Mouse (Mus musculus): Measurements from ENCODE around the gene Pde4a. TPM values are rescaled to one million over a fixed set of nuclear protein-coding genes. Genes with fewer than 3 reads are reported as not detected.

Gene Pde4a
- polyA plus RNA-seq, 1 experiment from 2014 or later: 4.7 TPM

GRCm38 (mm10) chr9:21239465-21239848 lies 73.9 kb downstream of the Pde4a start:
- no peak for ATAC-seq (ENCODE audit: insufficient read depth, low FRiP score)
- Histone ChIP-seq H3K36me3 (ENCODE audit: control insufficient read depth, insufficient read depth, low read length) (no peaks in the 10 kb centered on the region), H3K4me1 (ENCODE audit: control insufficient read depth, insufficient read depth, low read length) (peaks cover 23% of the 10 kb centered on the region), H3K9me3 (replicated peaks; ENCODE audit: control insufficient read depth, low read length) (0 out of 2 replicates have a peak, but pooled peaks cover 5% of the 10 kb centered on the region), H3K27me3 (ENCODE audit: control insufficient read depth, insufficient read depth, low read length) (peaks cover 18% of the 10 kb centered on the region), H3K9ac (ENCODE audit: low read length) (peak overlapping the region; percentile 98), H3K4me2 (ENCODE audit: low read depth, low read length) (peak overlapping the region; percentile 85), H3K27ac (ENCODE audit: low read length) (peak overlapping the region; percentile 93), H3K4me3 (replicated peaks; ENCODE audit: low read length) (peak overlapping the region; percentile 91)
- 40% methylated on average over 4 of the region's 4 CpGs for WGBS

- no peaks in the 10 kb centered on the region for H3K36me3 ChIP-seq (ENCODE audit: control insufficient read depth, insufficient read depth, low read length)
- no peak overlapping the region for H3K4me3 ChIP-seq (replicated peaks; ENCODE audit: low read length)
- WGBS: 7% methylated on average over 11 of the region's 11 CpGs
- ATAC-seq (ENCODE audit: insufficient read depth, low FRiP score): no peak
- peaks cover 31% of the 10 kb centered on the region for H3K4me1 ChIP-seq (ENCODE audit: control insufficient read depth, insufficient read depth, low read length)
- H3K27ac ChIP-seq (ENCODE audit: low read length): no peak overlapping the region
- H3K9me3 ChIP-seq (replicated peaks; ENCODE audit: control insufficient read depth, low read length): 0 out of 2 replicates have a peak, but pooled peaks cover 5% of the 10 kb centered on the region
- no peak overlapping the region for H3K4me2 ChIP-seq (ENCODE audit: low read depth, low read length)
- peaks cover 37% of the 10 kb centered on the region for H3K27me3 ChIP-seq (ENCODE audit: control insufficient read depth, insufficient read depth, low read length)
- H3K9ac ChIP-seq (ENCODE audit: low read length): no peak overlapping the region
Measured at GRCm38 (mm10) chr9:21241343-21241742, 75.8 kb downstream of the Pde4a start.

GRCm38 (mm10) chr9:21243826-21244427 lies 78.4 kb downstream of the Pde4a start:
- peaks cover 54% of the 10 kb centered on the region for H3K27me3 ChIP-seq (ENCODE audit: control insufficient read depth, insufficient read depth, low read length)
- 0 out of 2 replicates have a peak, but pooled peaks cover 5% of the 10 kb centered on the region for H3K9me3 ChIP-seq (replicated peaks; ENCODE audit: control insufficient read depth, low read length)
- H3K4me3 ChIP-seq (replicated peaks; ENCODE audit: low read length): peak overlapping the region; percentile 41
- H3K4me1 ChIP-seq (ENCODE audit: control insufficient read depth, insufficient read depth, low read length): peaks cover 19% of the 10 kb centered on the region
- no peak overlapping the region for H3K27ac ChIP-seq (ENCODE audit: low read length)
- H3K9ac ChIP-seq (ENCODE audit: low read length): peak overlapping the region; percentile 52
- H3K4me2 ChIP-seq (ENCODE audit: low read depth, low read length): peak overlapping the region; percentile 61
- WGBS: 11% methylated on average over 42 of the region's 42 CpGs
- ATAC-seq (ENCODE audit: insufficient read depth, low FRiP score): no peak
- no peaks in the 10 kb centered on the region for H3K36me3 ChIP-seq (ENCODE audit: control insufficient read depth, insufficient read depth, low read length)

DNA sequence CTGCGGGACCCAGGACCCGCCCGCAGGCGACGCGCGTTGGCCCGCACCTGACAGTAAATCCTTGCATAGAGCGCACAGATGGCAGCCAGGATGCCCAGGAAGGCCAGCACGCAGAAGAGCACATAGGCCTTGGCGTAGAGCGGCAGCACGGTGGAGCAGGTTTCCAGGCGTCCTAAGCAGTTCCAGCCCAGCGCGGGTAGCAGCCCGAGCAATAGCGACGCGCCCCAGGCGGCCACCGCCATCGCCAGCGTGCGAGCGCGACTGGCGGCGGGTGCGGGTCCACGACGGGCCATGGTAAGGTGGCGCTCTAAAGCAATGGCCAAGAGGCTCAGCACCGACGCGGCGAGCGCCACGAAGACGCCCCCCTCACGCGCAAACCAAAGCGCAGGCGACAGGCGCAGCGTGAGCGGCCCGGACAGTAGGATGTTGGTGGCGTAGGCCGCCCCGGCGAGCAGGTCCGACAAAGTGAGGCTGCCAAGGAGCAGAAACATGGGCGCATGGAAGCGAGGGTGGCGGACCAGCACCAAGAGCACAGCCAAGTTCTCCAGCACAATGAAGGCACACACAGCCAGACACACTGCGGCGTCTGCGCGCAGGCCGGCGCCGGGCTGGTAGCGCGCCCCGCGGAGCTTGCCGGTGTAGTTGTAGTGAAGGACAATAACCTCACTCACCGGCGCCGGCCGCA lies 79.1 kb downstream of the Pde4a start:
- WGBS: under 1% methylated on average over 72 of the region's 72 CpGs
- Histone ChIP-seq H3K9ac (ENCODE audit: low read length) (peak overlapping the region; percentile 52), H3K9me3 (replicated peaks; ENCODE audit: control insufficient read depth, low read length) (0 out of 2 replicates have a peak, but pooled peaks cover 5% of the 10 kb centered on the region), H3K4me1 (ENCODE audit: control insufficient read depth, insufficient read depth, low read length) (peaks cover 17% of the 10 kb centered on the region), H3K4me2 (ENCODE audit: low read depth, low read length) (peak overlapping the region; percentile 61), H3K4me3 (replicated peaks; ENCODE audit: low read length) (peak overlapping the region; percentile 41), H3K36me3 (ENCODE audit: control insufficient read depth, insufficient read depth, low read length) (no peaks in the 10 kb centered on the region), H3K27me3 (ENCODE audit: control insufficient read depth, insufficient read depth, low read length) (peaks cover 61% of the 10 kb centered on the region), H3K27ac (ENCODE audit: low read length) (no peak overlapping the region)
- ATAC-seq (ENCODE audit: insufficient read depth, low FRiP score): peak; percentile 26; the same call in 1 of the 2 replicates

DNA sequence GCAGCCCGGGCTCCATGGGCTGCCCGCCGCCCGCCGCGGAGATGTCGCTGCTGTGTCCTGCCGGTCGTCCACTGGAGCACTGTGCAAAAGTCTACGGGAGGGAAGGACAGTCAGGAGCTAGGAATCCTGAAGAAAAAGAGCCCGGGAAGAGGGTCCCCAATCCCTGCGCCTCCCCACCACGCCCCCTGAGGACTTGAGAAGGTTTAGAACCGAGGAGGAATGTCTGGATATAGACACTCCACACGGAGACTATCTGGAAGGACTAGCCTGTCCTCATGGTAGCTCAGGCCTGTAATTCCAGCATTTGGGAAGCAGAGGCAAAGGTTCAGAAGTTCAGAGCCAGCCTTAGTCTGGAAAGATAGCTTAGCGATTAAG lies 79.6 kb downstream of the Pde4a start:
- ATAC-seq (ENCODE audit: insufficient read depth, low FRiP score): no peak
- Histone ChIP-seq H3K9me3 (replicated peaks; ENCODE audit: control insufficient read depth, low read length) (0 out of 2 replicates have a peak, but pooled peaks cover 5% of the 10 kb centered on the region), H3K27me3 (ENCODE audit: control insufficient read depth, insufficient read depth, low read length) (peaks cover 62% of the 10 kb centered on the region), H3K9ac (ENCODE audit: low read length) (peak overlapping the region; percentile 52), H3K36me3 (ENCODE audit: control insufficient read depth, insufficient read depth, low read length) (no peaks in the 10 kb centered on the region), H3K4me2 (ENCODE audit: low read depth, low read length) (peak overlapping the region; percentile 61), H3K4me3 (replicated peaks; ENCODE audit: low read length) (peak overlapping the region; percentile 41), H3K27ac (ENCODE audit: low read length) (no peak overlapping the region), H3K4me1 (ENCODE audit: control insufficient read depth, insufficient read depth, low read length) (peaks cover 15% of the 10 kb centered on the region)
- 3% methylated on average over 16 of the region's 16 CpGs for WGBS

- Histone ChIP-seq H3K27ac (ENCODE audit: low read length) (no peak overlapping the region), H3K27me3 (ENCODE audit: control insufficient read depth, insufficient read depth, low read length) (peaks cover 67% of the 10 kb centered on the region), H3K9me3 (replicated peaks; ENCODE audit: control insufficient read depth, low read length) (0 out of 2 replicates have a peak, but pooled peaks cover 5% of the 10 kb centered on the region), H3K36me3 (ENCODE audit: control insufficient read depth, insufficient read depth, low read length) (no peaks in the 10 kb centered on the region), H3K4me3 (replicated peaks; ENCODE audit: low read length) (no peak overlapping the region), H3K4me1 (ENCODE audit: control insufficient read depth, insufficient read depth, low read length) (peaks cover 15% of the 10 kb centered on the region), H3K4me2 (ENCODE audit: low read depth, low read length) (no peak overlapping the region), H3K9ac (ENCODE audit: low read length) (no peak overlapping the region)
- WGBS: 93% methylated on average over 1 of the region's 1 CpGs
- ATAC-seq (ENCODE audit: insufficient read depth, low FRiP score): no peak
Measured at GRCm38 (mm10) chr9:21246342-21246741, 80.8 kb downstream of the Pde4a start.

DNA sequence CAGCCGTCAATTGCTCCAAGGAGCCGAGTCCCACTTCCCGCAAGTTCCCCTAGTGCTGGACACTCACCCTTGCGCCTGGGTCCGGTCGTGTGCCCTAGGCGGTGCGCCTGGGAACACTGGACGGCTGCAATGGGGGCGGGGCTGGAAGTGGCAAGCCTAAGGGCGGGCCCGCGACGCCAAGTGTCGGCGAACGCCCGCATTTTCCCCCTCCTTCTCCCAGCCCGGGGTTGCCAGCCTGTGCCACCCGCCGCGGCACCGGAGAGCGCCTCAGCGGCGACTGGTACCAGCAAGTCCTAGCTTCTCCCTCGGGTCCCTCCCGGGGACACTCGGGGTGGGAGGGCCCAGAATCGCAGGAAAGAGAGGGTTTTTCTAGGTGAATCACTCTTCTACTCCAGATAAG lies 82.8 kb downstream of the Pde4a start, which contains the start of gene S1pr5:
TSS of gene S1pr5 (minus strand) at position 118 of the 400 bp plus-strand sequence.
- WGBS: 2% methylated on average over 30 of the region's 30 CpGs
- Histone ChIP-seq H3K36me3 (ENCODE audit: control insufficient read depth, insufficient read depth, low read length) (no peaks in the 10 kb centered on the region), H3K9me3 (replicated peaks; ENCODE audit: control insufficient read depth, low read length) (no peaks in the 10 kb centered on the region), H3K4me3 (replicated peaks; ENCODE audit: low read length) (peak within 1 kb of the TSS; percentile 36), H3K4me1 (ENCODE audit: control insufficient read depth, insufficient read depth, low read length) (peaks cover 15% of the 10 kb centered on the region), H3K4me2 (ENCODE audit: low read depth, low read length) (peak within 1 kb of the TSS; percentile 46), H3K27me3 (ENCODE audit: control insufficient read depth, insufficient read depth, low read length) (peaks cover 60% of the 10 kb centered on the region), H3K9ac (ENCODE audit: low read length) (peak within 1 kb of the TSS; percentile 54), H3K27ac (ENCODE audit: low read length) (peak within 1 kb of the TSS; percentile 50; the same call in 1 of the 2 replicates)
- peak; percentile 20; the same call in 1 of the 2 replicates for ATAC-seq (ENCODE audit: insufficient read depth, low FRiP score)

DNA sequence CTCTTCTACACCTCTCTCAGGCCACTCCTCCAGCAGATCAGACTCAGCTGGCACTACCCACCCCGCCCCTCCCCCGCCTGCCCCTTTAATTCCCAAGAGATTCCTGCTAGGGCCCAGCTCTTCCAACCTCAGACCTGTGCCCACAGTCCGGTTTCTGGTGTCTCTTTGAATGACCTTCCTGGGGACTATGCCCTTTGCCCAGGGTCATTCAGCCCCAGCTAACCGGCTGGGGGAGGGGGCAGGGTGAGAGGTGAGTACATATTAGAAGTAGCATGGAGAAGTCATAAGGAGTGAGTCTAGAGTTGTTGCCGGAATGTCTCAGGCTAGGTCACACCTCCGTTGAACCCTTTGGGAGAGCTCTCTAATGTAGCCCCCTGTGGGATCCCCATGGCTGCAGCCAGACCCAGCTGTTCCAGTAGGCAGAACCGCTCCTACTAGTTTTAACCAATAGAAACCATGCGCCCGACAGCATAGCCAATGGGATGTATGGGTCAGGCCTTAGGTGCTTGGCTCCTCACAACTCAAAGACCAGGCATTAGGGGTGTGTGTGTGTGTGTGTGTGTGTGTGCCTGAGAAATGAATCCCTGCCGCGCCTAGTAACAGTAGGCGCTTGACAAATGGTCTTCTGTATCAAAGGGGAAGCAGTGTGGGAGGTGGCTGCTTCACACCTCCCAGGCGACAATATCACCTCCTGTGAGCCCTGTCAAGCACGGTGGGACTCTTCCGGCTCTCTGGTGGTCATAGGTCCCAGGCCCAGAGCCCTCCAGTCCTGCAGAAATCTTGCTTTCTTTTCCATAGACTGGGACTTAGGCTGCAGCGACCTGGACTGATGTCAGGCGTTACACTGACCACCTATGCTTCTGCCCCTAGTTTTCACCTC lies 84.4 kb downstream of the Pde4a start:
- no peaks in the 10 kb centered on the region for H3K36me3 ChIP-seq (ENCODE audit: control insufficient read depth, insufficient read depth, low read length)
- H3K4me1 ChIP-seq (ENCODE audit: control insufficient read depth, insufficient read depth, low read length): peaks cover 6% of the 10 kb centered on the region; the same call in 1 of the 2 replicates
- 22% methylated on average over 17 of the region's 17 CpGs for WGBS
- no peak overlapping the region for H3K9ac ChIP-seq (ENCODE audit: low read length)
- peaks cover 44% of the 10 kb centered on the region for H3K27me3 ChIP-seq (ENCODE audit: control insufficient read depth, insufficient read depth, low read length)
- H3K27ac ChIP-seq (ENCODE audit: low read length): peak overlapping the region; percentile 82
- H3K4me3 ChIP-seq (replicated peaks; ENCODE audit: low read length): no peak overlapping the region
- ATAC-seq (ENCODE audit: insufficient read depth, low FRiP score): peak; percentile 52; the same call in 1 of the 2 replicates
- no peak overlapping the region for H3K4me2 ChIP-seq (ENCODE audit: low read depth, low read length)
- H3K9me3 ChIP-seq (replicated peaks; ENCODE audit: control insufficient read depth, low read length): no peaks in the 10 kb centered on the region

Data from stomach, embryonic 16.5 days (tissue).